Mouse (Mus musculus) testis, postnatal 10 days (tissue): Measurements from ENCODE around the gene Zfp131.
"Not testable (repeated sequence)": the region's sequence is repeated elsewhere in the genome, so short reads cannot be mapped to it uniquely, and the experiment has no call there.

Experiments used
- DNase-seq: peaks from one replicate; pipeline ENCODE4 v3.0.0; 2021; ENCODE audit warnings: low spot score

Gene Zfp131

GRCm38 (mm10) chr13:119790761-119791579 lies at the start of gene Zfp131:
Gene Zfp131, minus strand, starts transcription at chr13:119790889.
- DNase-seq: peak; percentile 96

- DNase-seq: not testable (repeated sequence)
These were observed 49.3 kb upstream of the Zfp131 start for GRCm38 (mm10) chr13:119839982-119840381.

GRCm38 (mm10) chr13:119837719-119838337 lies 47.1 kb upstream of the Zfp131 start:
- DNase-seq: peak; percentile 52

GRCm38 (mm10) chr13:119836324-119836811 lies 45.7 kb upstream of the Zfp131 start:
- DNase-seq: not testable (repeated sequence)

- peak; percentile 54 for DNase-seq
These were observed 44.8 kb upstream of the Zfp131 start, which contains the start of gene D13Ertd608e for GRCm38 (mm10) chr13:119835320-119836056. Gene D13Ertd608e, plus strand, starts transcription at chr13:119836006.

GRCm38 (mm10) chr13:119830116-119830515 lies 39.4 kb upstream of the Zfp131 start, which contains the start of gene AF067063:
Gene AF067063, minus strand, starts transcription at chr13:119830216.
- DNase-seq: not testable (repeated sequence)

GRCm38 (mm10) chr13:119817579-119818206 lies 27.0 kb upstream of the Zfp131 start:
- no peak for DNase-seq

- no peak for DNase-seq
These were observed 26.1 kb upstream of the Zfp131 start for GRCm38 (mm10) chr13:119816798-119817197.

- DNase-seq: no peak
These were observed 19.3 kb upstream of the Zfp131 start for GRCm38 (mm10) chr13:119810031-119810430.

- DNase-seq: no peak
These were observed 18.2 kb upstream of the Zfp131 start for GRCm38 (mm10) chr13:119808937-119809336.

GRCm38 (mm10) chr13:119797656-119798055 lies 7.0 kb upstream of the Zfp131 start:
- DNase-seq: no peak

GRCm38 (mm10) chr13:119792791-119793404 lies 2.2 kb upstream of the Zfp131 start:
- DNase-seq: no peak

- no peak for DNase-seq
These were observed 969 bp upstream of the Zfp131 start for GRCm38 (mm10) chr13:119791580-119792135.

- DNase-seq: peak; percentile 85
These were observed 605 bp downstream of the Zfp131 start for GRCm38 (mm10) chr13:119789851-119790717.

GRCm38 (mm10) chr13:119783581-119783980 lies 7.1 kb downstream of the Zfp131 start:
- no peak for DNase-seq

- DNase-seq: no peak
These were observed 22.1 kb downstream of the Zfp131 start for GRCm38 (mm10) chr13:119768541-119768940.

- DNase-seq: no peak
These were observed 24.2 kb downstream of the Zfp131 start for GRCm38 (mm10) chr13:119766480-119766879.

- DNase-seq: no peak
These were observed 33.9 kb downstream of the Zfp131 start for GRCm38 (mm10) chr13:119756831-119757230.

GRCm38 (mm10) chr13:119755681-119756471 lies 34.8 kb downstream of the Zfp131 start, which contains the start of gene Nim1k:
Gene Nim1k, minus strand, starts transcription at chr13:119755882.
- peak; percentile 73 for DNase-seq
